Mouse (Mus musculus) yolk sac, embryonic 10.5 days (tissue): Measurements from ENCODE around the gene Jarid2.

Experiments
- DNase-seq: peaks from one replicate; pipeline ENCODE4 v3.0.0-alpha.2; 2017; ENCODE audit warnings: low spot score

The Jarid2 gene

GRCm38 (mm10) chr13:44781126-44781525 is 51.9 kb downstream of the Jarid2 start:
- no peak for DNase-seq

GRCm38 (mm10) chr13:44784551-44784950 is 55.3 kb downstream of the Jarid2 start:
- DNase-seq: no peak

- peak; percentile 21 for DNase-seq
Measured at GRCm38 (mm10) chr13:44786291-44786690, 57.0 kb downstream of the Jarid2 start.

GRCm38 (mm10) chr13:44788352-44789125 is 59.3 kb downstream of the Jarid2 start:
- no peak for DNase-seq

- DNase-seq: no peak
Measured at GRCm38 (mm10) chr13:44789982-44790381, 60.7 kb downstream of the Jarid2 start.

GRCm38 (mm10) chr13:44792361-44792892 is 63.2 kb downstream of the Jarid2 start:
- no peak for DNase-seq

GRCm38 (mm10) chr13:44795891-44796290 is 66.6 kb downstream of the Jarid2 start:
- DNase-seq: no peak

GRCm38 (mm10) chr13:44796775-44797174 is 67.5 kb downstream of the Jarid2 start:
- DNase-seq: no peak

- DNase-seq: no peak
Measured at GRCm38 (mm10) chr13:44798280-44798679, 69.0 kb downstream of the Jarid2 start.

- no peak for DNase-seq
Measured at GRCm38 (mm10) chr13:44799166-44799565, 69.9 kb downstream of the Jarid2 start.

GRCm38 (mm10) chr13:44800059-44800458 is 70.8 kb downstream of the Jarid2 start:
- no peak for DNase-seq

- no peak for DNase-seq
Measured at GRCm38 (mm10) chr13:44804876-44805275, 75.6 kb downstream of the Jarid2 start.

GRCm38 (mm10) chr13:44808307-44808706 is 79.0 kb downstream of the Jarid2 start:
- DNase-seq: no peak

GRCm38 (mm10) chr13:44811021-44811420 is 81.7 kb downstream of the Jarid2 start:
- no peak for DNase-seq

- DNase-seq: no peak
Measured at GRCm38 (mm10) chr13:44811601-44812000, 82.3 kb downstream of the Jarid2 start.

- no peak for DNase-seq
Measured at GRCm38 (mm10) chr13:44812381-44812780, 83.1 kb downstream of the Jarid2 start.

GRCm38 (mm10) chr13:44819400-44819799 is 90.1 kb downstream of the Jarid2 start:
- no peak for DNase-seq

- no peak for DNase-seq
Measured at GRCm38 (mm10) chr13:44822578-44822977, 93.3 kb downstream of the Jarid2 start.

- DNase-seq: no peak
Measured at GRCm38 (mm10) chr13:44828903-44829302, 99.6 kb downstream of the Jarid2 start.

- no peak for DNase-seq
Measured at GRCm38 (mm10) chr13:44832104-44832503, 102.8 kb downstream of the Jarid2 start.

GRCm38 (mm10) chr13:44832866-44833265 is 103.6 kb downstream of the Jarid2 start:
- no peak for DNase-seq

- peak; percentile 22 for DNase-seq
Measured at GRCm38 (mm10) chr13:44833353-44833752, 104.1 kb downstream of the Jarid2 start.

GRCm38 (mm10) chr13:44837445-44837844 is 108.2 kb downstream of the Jarid2 start:
- no peak for DNase-seq
